Comparison of ENCODE assay signal across 12 mouse cellular contexts in the genomic region with DNA sequence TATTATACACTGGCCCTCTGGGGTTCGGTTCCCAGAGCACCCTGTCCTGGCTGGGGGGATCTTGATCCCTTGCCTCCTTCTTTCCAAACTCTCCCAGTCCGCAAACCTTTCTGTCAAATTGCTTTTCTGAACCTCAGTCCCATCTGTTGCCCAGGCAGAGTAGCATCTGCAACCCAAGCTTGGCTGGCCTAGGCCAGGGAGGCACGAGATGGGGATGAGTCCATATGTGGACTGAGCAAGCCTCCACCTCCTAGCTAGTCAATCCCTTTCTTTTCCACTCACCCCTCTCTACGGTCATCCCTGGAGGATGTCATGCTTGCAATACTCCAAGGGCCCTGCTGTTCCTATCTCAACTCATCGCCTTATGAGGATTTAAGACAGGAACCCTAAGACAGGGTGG. TPM values are rescaled to one million over a fixed set of nuclear protein-coding genes. Genes with fewer than 3 reads are reported as not detected.
DNase-seq lines count a peak whose midpoint lies in the region; ATAC-seq lines count a peak whose summit lies in the region.
"Had no signal": no experiment of that assay in that cellular context is flagged by ENCODE, and none has a peak within 500 bp of the region (broad histone marks: within the 10 kb centered on the region; RNA-seq: fewer than 3 reads in every experiment).

No protein-coding gene starts in this region.

- H3K27ac ChIP-seq in kidney, embryonic 16.5 days (ENCODE audit: low read length): no peak overlapping the region
- H3K27ac ChIP-seq in heart, embryonic 16.5 days (ENCODE audit: low read length): no peak overlapping the region
- peak overlapping the region; percentile 64 for H3K27ac ChIP-seq in liver, embryonic 16.5 days (ENCODE audit: low read length)
- H3K27ac ChIP-seq in forebrain, embryonic 14.5 days (ENCODE audit: low read depth, low read length): no peak overlapping the region

- H3K4me1 ChIP-seq in kidney, embryonic 16.5 days (ENCODE audit: insufficient read depth, low read length): peaks cover 25% of the 10 kb centered on the region
- H3K4me1 ChIP-seq in heart, embryonic 16.5 days (ENCODE audit: control insufficient read depth, insufficient read depth, low read length): peaks cover 27% of the 10 kb centered on the region
- H3K4me1 ChIP-seq in liver, embryonic 16.5 days (ENCODE audit: control insufficient read depth, low read depth, low read length): peaks cover 12% of the 10 kb centered on the region
- no peaks in the 10 kb centered on the region; the same call in 1 of the 2 replicates for H3K4me1 ChIP-seq in forebrain, embryonic 14.5 days (ENCODE audit: control insufficient read depth, insufficient read depth, low read length)

- peak; percentile 20 for DNase-seq in adrenal gland, postnatal 10 days
- no peak for DNase-seq in adrenal gland, adult 2 months
- DNase-seq in kidney, adult 8-10 months: no peak
- DNase-seq in urinary bladder, postnatal 14 days (ENCODE audit: low spot score): no peak
- no peak for DNase-seq in forebrain, embryonic 14.5 days (ENCODE audit: low spot score)
- DNase-seq: midbrain, embryonic 14.5 days had no signal

- no peaks in the 10 kb centered on the region for H3K27me3 ChIP-seq in kidney, embryonic 16.5 days (ENCODE audit: insufficient read depth, low read length)
- H3K27me3 ChIP-seq in heart, embryonic 16.5 days (ENCODE audit: control insufficient read depth, insufficient read depth, low read length): no peaks in the 10 kb centered on the region
- H3K27me3 ChIP-seq in liver, embryonic 16.5 days (ENCODE audit: control insufficient read depth, insufficient read depth, low read depth, low read length): peaks cover 14% of the 10 kb centered on the region
- H3K27me3 ChIP-seq in forebrain, embryonic 14.5 days (replicated peaks; ENCODE audit: control insufficient read depth, insufficient read depth, low read length): peaks cover 26% of the 10 kb centered on the region

- ATAC-seq in kidney, embryonic 16.5 days (ENCODE audit: low FRiP score, low TSS enrichment): no peak
- no peak for ATAC-seq in heart, embryonic 16.5 days (replicated peaks; ENCODE audit: extremely low read depth, insufficient read depth, low FRiP score)
- no peak for ATAC-seq in liver, embryonic 16.5 days (ENCODE audit: low read depth)
- no peak for ATAC-seq in forebrain, embryonic 14.5 days
- ATAC-seq: hindbrain, embryonic 16.5 days had no signal

- no peaks in the 10 kb centered on the region for H3K36me3 ChIP-seq in kidney, embryonic 16.5 days (ENCODE audit: insufficient read depth, low read length)
- no peaks in the 10 kb centered on the region for H3K36me3 ChIP-seq in heart, embryonic 16.5 days (ENCODE audit: control insufficient read depth, insufficient read depth)
- H3K36me3 ChIP-seq in liver, embryonic 16.5 days (ENCODE audit: control insufficient read depth, insufficient read depth): no peaks in the 10 kb centered on the region
- no peaks in the 10 kb centered on the region for H3K36me3 ChIP-seq in forebrain, embryonic 14.5 days (ENCODE audit: control insufficient read depth, insufficient read depth, low read length)

- H3K4me3 ChIP-seq in kidney, embryonic 16.5 days (ENCODE audit: low read length): peak overlapping the region; percentile 71
- H3K4me3 ChIP-seq in heart, embryonic 16.5 days (ENCODE audit: low read length): peak overlapping the region; percentile 61
- H3K4me3 ChIP-seq in liver, embryonic 16.5 days (ENCODE audit: low read depth, low read length): peak overlapping the region; percentile 66
- H3K4me3 ChIP-seq in forebrain, embryonic 14.5 days (ENCODE audit: low read depth, low read length): no peak overlapping the region

- no peaks in the 10 kb centered on the region for H3K9me3 ChIP-seq in kidney, embryonic 16.5 days (ENCODE audit: low read length)
- H3K9me3 ChIP-seq in heart, embryonic 16.5 days (replicated peaks; ENCODE audit: control insufficient read depth, low read length): no peaks in the 10 kb centered on the region
- H3K9me3 ChIP-seq in liver, embryonic 16.5 days (replicated peaks; ENCODE audit: control insufficient read depth, low read length): no peaks in the 10 kb centered on the region
- no peaks in the 10 kb centered on the region for H3K9me3 ChIP-seq in forebrain, embryonic 14.5 days (replicated peaks; ENCODE audit: control insufficient read depth, low read length)

- 80% methylated on average over 5 of the region's 5 CpGs for WGBS in kidney, embryonic 16.5 days
- 81% methylated on average over 5 of the region's 5 CpGs for WGBS in heart, embryonic 16.5 days
- 57% methylated on average over 5 of the region's 5 CpGs for WGBS in liver, embryonic 16.5 days (ENCODE audit: insufficient replicate concordance)
- WGBS in forebrain, embryonic 14.5 days: 89% methylated on average over 5 of the region's 5 CpGs

- H3K9ac ChIP-seq in kidney, embryonic 16.5 days (replicated peaks; ENCODE audit: low read length): peak overlapping the region; percentile 83
- no peak overlapping the region; the same call in 1 of the 2 replicates for H3K9ac ChIP-seq in heart, embryonic 16.5 days (ENCODE audit: low read length)
- peak overlapping the region; percentile 72; the same call in 1 of the 2 replicates for H3K9ac ChIP-seq in liver, embryonic 16.5 days (ENCODE audit: low read depth, low read length)
- no peak overlapping the region for H3K9ac ChIP-seq in forebrain, embryonic 14.5 days (ENCODE audit: low read length)

- peak overlapping the region; percentile 88 for H3K4me2 ChIP-seq in kidney, embryonic 16.5 days (replicated peaks; ENCODE audit: low read depth, low read length)
- H3K4me2 ChIP-seq in heart, embryonic 16.5 days (ENCODE audit: low read depth, low read length): peak overlapping the region; percentile 66
- H3K4me2 ChIP-seq in liver, embryonic 16.5 days (ENCODE audit: low read depth, low read length): peak overlapping the region; percentile 70
- H3K4me2 ChIP-seq in forebrain, embryonic 14.5 days (ENCODE audit: low read length): no peak overlapping the region

RNA-seq across cellular contexts. Expression of a gene that starts 1.6 kb away (rescaled TPM):
- 100 to 1,000 TPM; 333 to 433 TPM for total RNA-seq in adrenal gland, postnatal 10 days (2021)
- total RNA-seq in adrenal gland, adult 2 months (2021): 100 to 1,000 TPM; 469 to 591 TPM
- 584 and 714 TPM in 2 replicates for polyA plus RNA-seq in adrenal gland, adult 2 months (2012; rRNA removed)
- polyA plus RNA-seq in kidney, embryonic 16.5 days (2015; fragmentation: Nextera tagmentation; extraction: Ambion mirVana): 53.0 and 57.0 TPM in 2 replicates
- polyA plus RNA-seq in heart, embryonic 16.5 days (2015; fragmentation: Nextera tagmentation; extraction: Ambion mirVana): 25.9 and 28.5 TPM in 2 replicates
- 58.3 and 65.7 TPM in 2 replicates for polyA plus RNA-seq in liver, embryonic 16.5 days (2015; fragmentation: Nextera tagmentation; extraction: Ambion mirVana)
- polyA plus RNA-seq in forebrain, embryonic 14.5 days (2014; fragmentation: Nextera tagmentation; extraction: Ambion mirVana): 4.0 TPM in 2 replicates

RNA-seq across cellular contexts. Expression of a gene that starts 16.2 kb away (rescaled TPM):
- total RNA-seq in adrenal gland, postnatal 10 days (2021): not detected
- not detected for total RNA-seq in adrenal gland, adult 2 months (2021)
- polyA plus RNA-seq in adrenal gland, adult 2 months (2012; rRNA removed): not detected in 2 replicates
- not detected in 2 replicates for polyA plus RNA-seq in kidney, embryonic 16.5 days (2015; fragmentation: Nextera tagmentation; extraction: Ambion mirVana)
- polyA plus RNA-seq in heart, embryonic 16.5 days (2015; fragmentation: Nextera tagmentation; extraction: Ambion mirVana): not detected in 2 replicates
- not detected in 2 replicates for polyA plus RNA-seq in liver, embryonic 16.5 days (2015; fragmentation: Nextera tagmentation; extraction: Ambion mirVana)
- not detected in 2 replicates for polyA plus RNA-seq in forebrain, embryonic 14.5 days (2014; fragmentation: Nextera tagmentation; extraction: Ambion mirVana)
- total RNA-seq: common myeloid progenitor, adult 5-6 weeks; left cerebral cortex, adult 8-10 months had no signal
- polyA plus RNA-seq: hindbrain, embryonic 16.5 days; midbrain, embryonic 14.5 days had no signal

RNA-seq across cellular contexts. Expression of a gene that starts 22.8 kb away (rescaled TPM):
- total RNA-seq in adrenal gland, postnatal 10 days (2021): 100 to 1,000 TPM; 210 to 304 TPM
- 100 to 1,000 TPM in 1 of 2 experiments, 10 to 100 TPM in 1; 71.2 to 146 TPM for total RNA-seq in adrenal gland, adult 2 months (2021)
- 355 and 444 TPM in 2 replicates for polyA plus RNA-seq in adrenal gland, adult 2 months (2012; rRNA removed)
- 257 and 266 TPM in 2 replicates for polyA plus RNA-seq in kidney, embryonic 16.5 days (2015; fragmentation: Nextera tagmentation; extraction: Ambion mirVana)
- polyA plus RNA-seq in heart, embryonic 16.5 days (2015; fragmentation: Nextera tagmentation; extraction: Ambion mirVana): 188 and 216 TPM in 2 replicates
- polyA plus RNA-seq in liver, embryonic 16.5 days (2015; fragmentation: Nextera tagmentation; extraction: Ambion mirVana): 50.9 and 54.3 TPM in 2 replicates
- 52.5 and 52.8 TPM in 2 replicates for polyA plus RNA-seq in forebrain, embryonic 14.5 days (2014; fragmentation: Nextera tagmentation; extraction: Ambion mirVana)

RNA-seq across cellular contexts. Expression of a gene that starts 25.6 kb away (rescaled TPM):
- total RNA-seq in adrenal gland, postnatal 10 days (2021): 10 to 100 TPM in 1 of 2 experiments, 1 to 10 TPM in 1; 9.1 to 17.1 TPM
- total RNA-seq in adrenal gland, adult 2 months (2021): 10 to 100 TPM in 1 of 2 experiments, 1 to 10 TPM in 1; 6.9 to 15.7 TPM
- polyA plus RNA-seq in adrenal gland, adult 2 months (2012; rRNA removed): 21.8 and 33.4 TPM in 2 replicates
- 39.3 and 40.3 TPM in 2 replicates for polyA plus RNA-seq in kidney, embryonic 16.5 days (2015; fragmentation: Nextera tagmentation; extraction: Ambion mirVana)
- polyA plus RNA-seq in heart, embryonic 16.5 days (2015; fragmentation: Nextera tagmentation; extraction: Ambion mirVana): 12.5 and 15.8 TPM in 2 replicates
- 0.61 and 1.3 TPM in 2 replicates for polyA plus RNA-seq in liver, embryonic 16.5 days (2015; fragmentation: Nextera tagmentation; extraction: Ambion mirVana)
- 97.4 and 101 TPM in 2 replicates for polyA plus RNA-seq in forebrain, embryonic 14.5 days (2014; fragmentation: Nextera tagmentation; extraction: Ambion mirVana)

Comparison
In these comparisons a context has a peak if more than half of its experiments do, and no peak if none do; other contexts are left out.
1. H3K9ac ChIP-seq: peak in kidney, embryonic 16.5 days (single experiment) and liver, embryonic 16.5 days (single experiment); none in heart, embryonic 16.5 days (single experiment) and forebrain, embryonic 14.5 days (single experiment).